Mouse (Mus musculus) heart, postnatal 10 days (tissue): ENCODE data around the gene Rgs8. TPM values are rescaled to one million over a fixed set of nuclear protein-coding genes. Genes with fewer than 3 reads are reported as not detected.

Experiments
- DNase-seq, 2 experiments: peaks; one replicate each; pipeline ENCODE4 v3.0.0; 2021
- intact Hi-C: fragments of 180-260 bp; cut with DNase I; formaldehyde crosslinking; loops from one replicate; pipeline ENCODE4 v1.15.1; 2025
- total RNA-seq, 2 experiments: library from RNA; stranded (reverse); gene quantifications; 2 replicates each; pipeline ENCODE4 v1.2.3; 2021

Gene Rgs8
- not detected for total RNA-seq

- intact Hi-C loops = no loop called here
- no peak for DNase-seq
Observed at GRCm38 (mm10) chr1:153652938-153653623, at the start of gene Rgs8. Gene Rgs8 (plus strand): TSS chr1:153653025.

DNA sequence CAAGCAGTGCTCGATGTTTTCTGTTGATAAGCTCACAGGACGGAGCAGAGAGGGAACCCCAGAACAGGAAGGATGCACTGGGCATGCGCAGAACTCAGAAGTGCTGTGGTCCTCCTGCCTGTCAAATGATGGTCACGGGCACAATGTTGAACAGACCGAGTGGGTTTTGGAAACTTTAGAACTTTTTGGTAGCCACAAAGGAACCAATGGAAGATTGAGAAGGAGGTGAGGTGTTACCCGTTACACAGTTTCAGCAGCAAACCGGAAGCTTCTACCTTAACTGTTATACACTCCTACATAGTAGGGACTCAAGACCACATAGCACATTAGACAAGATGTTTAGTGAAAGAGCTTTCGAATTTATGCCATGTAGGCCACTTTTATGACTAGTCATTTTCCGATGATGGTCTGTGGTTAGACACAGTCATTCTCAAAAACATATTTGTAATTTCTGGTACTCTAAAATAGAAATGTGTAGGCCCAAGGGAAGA lies 35.4 kb upstream of the Rgs8 start:
- DNase-seq = no peak
- intact Hi-C loops = no loop called here

- intact Hi-C loops = no loop called here
- DNase-seq = no peak
Observed at GRCm38 (mm10) chr1:153623036-153623435, 29.8 kb upstream of the Rgs8 start.

GRCm38 (mm10) chr1:153632686-153633085 lies 20.1 kb upstream of the Rgs8 start:
- no peak for DNase-seq
- intact Hi-C loops = no loop called here

- peak; percentile 35 to 38 for DNase-seq
- intact Hi-C loops = loop anchor here (5.0 kb wide), 1 partner anchor 73 kb away; no protein-coding TSS in a partner anchor
Observed at GRCm38 (mm10) chr1:153635056-153635455, 17.8 kb upstream of the Rgs8 start.

- intact Hi-C loops = loop anchor here (5.0 kb wide), 1 partner anchor 73 kb away; no protein-coding TSS in a partner anchor
Observed at GRCm38 (mm10) chr1:153635521-153635920, 17.3 kb upstream of the Rgs8 start.

DNA sequence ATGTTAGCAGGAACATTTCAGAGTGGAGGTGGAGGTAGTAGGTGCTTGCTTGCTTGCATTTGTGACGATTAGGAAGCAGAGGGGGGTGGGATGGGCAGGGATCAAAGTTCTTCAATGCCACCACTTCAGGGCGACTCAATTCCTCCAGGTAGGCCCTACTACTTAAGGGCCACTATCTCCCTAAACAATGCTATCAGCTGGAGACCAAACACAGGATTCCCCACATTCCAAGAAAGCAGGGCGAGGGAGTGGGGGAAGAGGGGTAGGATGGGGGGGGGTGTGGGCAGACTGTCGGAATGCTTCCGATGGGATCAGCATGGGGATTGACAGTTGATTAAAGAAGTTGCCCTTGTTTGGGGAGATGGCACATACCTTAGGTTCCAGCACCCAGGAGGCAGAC lies 16.0 kb upstream of the Rgs8 start:
- DNase-seq = no peak
- intact Hi-C loops = loop anchor here (5.0 kb wide), 1 partner anchor 75 kb away; no protein-coding TSS in a partner anchor

More at GRCm38 (mm10) chr1:153635521-153635920, 17.3 kb upstream of the Rgs8 start:
- DNase-seq = peak; percentile 79

- intact Hi-C loops = no loop called here
Observed at GRCm38 (mm10) chr1:153641492-153641939, 11.3 kb upstream of the Rgs8 start.

GRCm38 (mm10) chr1:153641940-153642501 lies 10.8 kb upstream of the Rgs8 start:
- peak; percentile 88 to 89 for DNase-seq
- intact Hi-C loops = loop anchor here (2.0 kb wide), 1 partner anchor 101 kb away; no protein-coding TSS in a partner anchor

More at GRCm38 (mm10) chr1:153641492-153641939, 11.3 kb upstream of the Rgs8 start:
- DNase-seq = peak; percentile 74 to 77

GRCm38 (mm10) chr1:153653674-153654073 lies 849 bp downstream of the Rgs8 start:
- DNase-seq = no peak
- intact Hi-C loops = no loop called here

- DNase-seq = no peak
- intact Hi-C loops = no loop called here
Observed at GRCm38 (mm10) chr1:153659666-153660065, 6.8 kb downstream of the Rgs8 start.

DNA sequence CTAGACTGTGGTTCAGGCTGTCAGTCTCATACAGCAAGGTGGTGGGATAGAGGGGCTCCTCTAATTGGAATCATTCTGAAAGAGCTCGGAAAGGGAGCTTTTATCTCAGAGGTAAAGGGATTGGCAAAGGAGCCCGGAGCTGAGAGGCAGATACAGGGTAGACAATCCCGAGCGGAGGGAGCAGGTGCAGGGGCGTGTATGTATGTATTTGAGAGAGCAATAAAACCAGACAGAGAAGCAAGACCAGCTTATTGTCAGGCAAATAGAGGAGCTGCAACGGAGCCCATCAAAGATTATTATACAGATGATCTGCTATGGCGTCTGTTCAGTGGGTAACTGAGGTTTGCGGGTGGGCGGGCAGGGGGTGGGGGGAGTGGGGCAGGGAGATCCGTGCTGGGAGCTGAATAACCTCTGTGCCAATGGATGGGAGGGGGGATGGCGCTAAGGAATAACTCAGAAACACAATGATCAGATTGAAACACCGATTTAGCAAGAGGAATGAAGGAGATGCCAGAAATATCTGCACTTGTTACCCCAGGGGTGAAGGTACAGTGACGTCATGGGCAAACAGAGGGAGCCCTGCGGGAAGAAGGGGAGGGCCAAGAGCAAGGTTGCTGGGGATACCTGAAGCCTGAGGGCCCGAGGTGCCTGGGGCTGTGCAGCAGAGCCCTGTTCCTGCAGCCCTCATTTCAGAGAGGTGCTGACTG lies 8.3 kb downstream of the Rgs8 start:
- no peak for DNase-seq
- intact Hi-C loops = no loop called here

DNA sequence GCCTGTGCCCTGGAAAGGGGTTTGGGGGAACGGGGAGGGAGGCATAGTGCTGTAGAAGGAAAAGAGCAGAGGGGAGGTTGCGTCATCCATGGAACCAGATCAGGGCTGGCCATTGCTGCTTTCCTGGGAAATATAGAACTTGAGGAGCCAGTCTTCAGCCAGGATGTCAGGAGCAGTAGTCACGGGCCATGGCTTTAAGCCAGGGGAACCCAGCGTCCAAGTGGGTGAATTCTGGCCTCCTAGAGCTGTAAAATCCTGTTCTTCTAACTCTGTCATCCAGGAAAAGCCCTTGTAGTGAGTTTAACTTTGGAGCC lies 8.8 kb downstream of the Rgs8 start:
- intact Hi-C loops = no loop called here
- peak in 1 of 2 experiments; percentile 23 for DNase-seq

GRCm38 (mm10) chr1:153662362-153662761 lies 9.5 kb downstream of the Rgs8 start:
- no peak for DNase-seq
- intact Hi-C loops = no loop called here

- intact Hi-C loops = no loop called here
- DNase-seq = no peak
Observed at GRCm38 (mm10) chr1:153665066-153665715, 12.4 kb downstream of the Rgs8 start.

DNA sequence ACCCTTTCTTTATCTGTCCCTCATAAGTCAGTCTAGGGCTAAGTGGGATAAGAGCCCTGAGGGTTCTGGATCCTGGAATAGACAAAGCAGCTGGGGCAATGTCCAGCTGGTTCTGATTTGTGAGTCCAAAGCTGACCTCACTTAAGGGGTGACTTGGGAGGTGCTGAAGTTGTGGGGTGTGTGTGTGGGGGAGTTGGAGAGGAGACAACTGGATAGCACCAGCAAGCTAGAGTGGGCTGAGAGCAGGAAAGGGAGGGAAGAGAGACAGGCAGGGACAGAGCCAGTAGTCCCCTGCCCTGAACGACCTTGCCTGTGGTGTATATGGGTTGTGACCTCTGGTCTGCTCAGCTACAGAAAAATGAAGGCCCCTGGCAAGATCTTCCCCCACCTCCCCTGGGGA lies 13.4 kb downstream of the Rgs8 start:
- intact Hi-C loops = no loop called here
- peak in 1 of 2 experiments; percentile 26 for DNase-seq

DNA sequence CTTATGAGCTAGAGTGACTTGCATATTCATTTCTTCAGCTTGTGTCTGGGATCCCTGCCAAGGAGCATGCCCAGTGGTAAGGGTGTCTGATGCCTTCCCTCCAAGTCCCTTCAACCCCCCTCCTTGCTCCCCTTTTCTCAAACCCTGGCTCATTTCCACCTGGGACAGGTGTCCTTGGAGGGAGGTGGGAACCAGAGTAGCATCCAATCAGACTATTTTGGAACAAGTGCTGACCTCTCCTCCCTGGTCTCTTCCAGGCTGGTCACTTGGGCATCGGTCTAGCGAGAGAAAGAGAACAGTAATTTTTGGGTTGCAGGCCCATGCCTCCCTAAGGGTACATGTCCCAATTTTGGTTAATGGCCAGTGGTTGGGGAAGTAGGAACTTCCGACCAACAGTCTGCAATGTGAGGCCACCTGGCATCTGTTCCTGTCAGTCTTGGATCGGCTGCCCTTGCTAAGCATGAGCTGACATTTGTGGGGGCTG lies 14.5 kb downstream of the Rgs8 start:
- intact Hi-C loops = no loop called here
- no peak for DNase-seq

DNA sequence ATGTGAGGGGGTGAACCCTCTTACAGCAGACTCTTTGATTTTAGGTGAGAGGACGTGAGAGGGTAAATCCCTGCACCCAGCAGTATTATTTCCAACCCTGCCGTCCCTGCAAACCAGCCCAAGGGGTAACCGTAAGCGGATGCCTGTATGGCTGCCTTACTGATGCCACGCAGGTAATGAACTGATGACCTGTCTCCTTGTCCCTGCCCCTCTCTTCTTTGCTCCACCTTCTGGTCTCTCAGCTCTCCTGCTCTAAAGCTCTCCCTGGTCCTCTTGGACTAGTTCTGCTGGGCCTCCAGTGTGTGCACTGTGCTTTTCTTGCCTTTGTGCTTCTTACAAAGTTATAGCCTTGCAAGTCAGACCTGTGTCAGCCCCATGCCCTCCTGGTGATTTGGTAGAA lies 15.0 kb downstream of the Rgs8 start:
- no peak for DNase-seq
- intact Hi-C loops = no loop called here

DNA sequence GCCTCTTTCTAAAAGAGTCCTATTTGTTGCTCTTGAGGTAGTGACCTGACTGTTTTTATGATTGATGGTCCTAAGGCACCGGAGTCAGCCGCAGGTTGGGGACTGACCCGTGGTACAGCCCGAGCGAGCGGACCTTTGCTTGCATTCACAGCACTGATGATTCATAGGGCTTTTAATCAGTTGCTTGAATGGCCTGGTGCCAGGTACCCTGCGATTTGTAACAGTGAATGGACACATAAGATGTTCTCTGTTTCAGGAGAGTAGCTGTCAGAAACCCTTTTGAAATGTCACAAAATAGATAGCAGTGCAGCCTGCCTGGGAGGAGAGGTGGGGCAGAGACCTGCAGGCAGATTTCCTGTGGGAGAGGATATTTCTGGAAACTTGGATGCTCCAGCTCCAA lies 16.3 kb downstream of the Rgs8 start:
- peak in 1 of 2 experiments; percentile 28 for DNase-seq
- intact Hi-C loops = no loop called here

GRCm38 (mm10) chr1:153669728-153670127 lies 16.9 kb downstream of the Rgs8 start:
- intact Hi-C loops = no loop called here
- DNase-seq = no peak

GRCm38 (mm10) chr1:153671352-153671751 lies 18.5 kb downstream of the Rgs8 start:
- intact Hi-C loops = no loop called here
- no peak for DNase-seq
